Mouse (Mus musculus): ENCODE results near the gene Emp2. TPM values are rescaled to one million over a fixed set of nuclear protein-coding genes. Genes with fewer than 3 reads are reported as not detected.

Gene Emp2
- total and polyA plus RNA-seq, 3 experiments, result 0.09 TPM; not detected in 2

- DNase-seq (ENCODE audit: extremely low read depth), result peak; percentile 49
- no peaks in the 10 kb centered on the region for H3K79me2 ChIP-seq (replicated peaks; ENCODE audit: control insufficient read depth, extremely low read depth, insufficient read depth, poor library complexity, severe bottlenecking)
- H3K4me2 ChIP-seq (ENCODE audit: insufficient read depth, low read depth, poor library complexity, severe bottlenecking), result no peak overlapping the region; the same call in 1 of the 2 replicates
- dilution Hi-C loops (cut with MboI; ENCODE audit: extremely low pct_ligation_motif_present, extremely low pct_unique_long_range_greater_than_20kb, low sequenced_read_pairs) (no loop called here), in situ Hi-C loops (cut with MboI; ENCODE audit: low pct_ligation_motif_present, low pct_unique_long_range_greater_than_20kb, low sequenced_read_pairs) (loop anchor here (10.0 kb wide), 1 partner anchor 200 kb away; no protein-coding TSS in a partner anchor)
- H3K9me3 ChIP-seq (replicated peaks; ENCODE audit: low read length), result no peaks in the 10 kb centered on the region
- H3K4me1 ChIP-seq (ENCODE audit: control insufficient read depth in 1 of 2, insufficient read depth in 2 of 2), result peaks cover 0 to 23% of the 10 kb centered on the region in 2 experiments; a peak in 2 of 4 replicates
- H3K9ac ChIP-seq (ENCODE audit: insufficient read depth, low read depth), result no peak overlapping the region
- H3K36me3 ChIP-seq (replicated peaks in 1 of 2; ENCODE audit: control insufficient read depth in 1 of 2, insufficient read depth in 1 of 2, low read length in 1 of 2), result no peaks in the 10 kb centered on the region
- no peak overlapping the region for H3K4me3 ChIP-seq (replicated peaks in 1 of 3; ENCODE audit: low read depth in 2 of 3, low read length in 2 of 3, poor library complexity in 1 of 3)
- peaks cover 31% of the 10 kb centered on the region for H3K27me3 ChIP-seq (replicated peaks)
- TF ChIP-seq HCFC1 (IDR thresholded peaks at IDR 0.05; ENCODE audit: low read depth, low read length) (no peak), RAD21 (IDR thresholded peaks at IDR 0.05; ENCODE audit: low read depth, low read length) (peak; percentile 31), SMC3 (IDR thresholded peaks at IDR 0.05; ENCODE audit: low read depth, low read length) (peak; percentile 62), CTCF (conservative IDR thresholded peaks at IDR 0.05 in 1 of 2, IDR thresholded peaks at IDR 0.05 in 1 of 2; ENCODE audit: low read depth in 2 of 2, low read length in 2 of 2) (peak; percentile 42 to 76)
- H3K27ac ChIP-seq (ENCODE audit: insufficient read depth, low read depth), result no peak overlapping the region
Observed at GRCm38 (mm10) chr16:10274465-10274864, 39.3 kb downstream of the Emp2 start.

- Histone ChIP-seq H3K27me3 (replicated peaks) (peaks cover 20% of the 10 kb centered on the region), H3K9me3 (replicated peaks; ENCODE audit: low read length) (no peaks in the 10 kb centered on the region), H3K36me3 (replicated peaks in 1 of 2; ENCODE audit: control insufficient read depth in 1 of 2, insufficient read depth in 1 of 2, low read length in 1 of 2) (no peaks in the 10 kb centered on the region), H3K4me2 (ENCODE audit: insufficient read depth, low read depth, poor library complexity, severe bottlenecking) (no peak overlapping the region), H3K79me2 (replicated peaks; ENCODE audit: control insufficient read depth, extremely low read depth, insufficient read depth, poor library complexity, severe bottlenecking) (no peaks in the 10 kb centered on the region), H3K4me1 (ENCODE audit: control insufficient read depth in 1 of 2, insufficient read depth in 2 of 2) (peaks cover 0 to 20% of the 10 kb centered on the region in 2 experiments; a peak in 2 of 4 replicates), H3K9ac (ENCODE audit: insufficient read depth, low read depth) (no peak overlapping the region), H3K4me3 (replicated peaks in 1 of 3; ENCODE audit: low read depth in 2 of 3, low read length in 2 of 3, poor library complexity in 1 of 3) (no peak overlapping the region), H3K27ac (ENCODE audit: insufficient read depth, low read depth) (no peak overlapping the region)
- dilution Hi-C loops (cut with MboI; ENCODE audit: extremely low pct_ligation_motif_present, extremely low pct_unique_long_range_greater_than_20kb, low sequenced_read_pairs) (no loop called here), in situ Hi-C loops (cut with MboI; ENCODE audit: low pct_ligation_motif_present, low pct_unique_long_range_greater_than_20kb, low sequenced_read_pairs) (loop anchor here (10.0 kb wide), 1 partner anchor 197 kb away; no protein-coding TSS in a partner anchor)
- DNase-seq (ENCODE audit: extremely low read depth), result peak; percentile 82
- no peak for TF ChIP-seq CHD2 (IDR thresholded peaks at IDR 0.05; ENCODE audit: low read length)
- TF ChIP-seq E2F4 (IDR thresholded peaks at IDR 0.05; ENCODE audit: insufficient replicate concordance, low read depth, low read length), result no peak
- no peak for TF ChIP-seq USF2 (conservative IDR thresholded peaks at IDR 0.05; ENCODE audit: low read depth, low read length)
- no peak for TF ChIP-seq TCF12 (IDR thresholded peaks at IDR 0.05; ENCODE audit: low read depth, low read length)
- TF ChIP-seq MYC (IDR thresholded peaks at IDR 0.05; ENCODE audit: low read depth, low read length), result no peak
- no peak for TF ChIP-seq CHD1 (IDR thresholded peaks at IDR 0.05; ENCODE audit: low read depth, low read length)
- peak; percentile 84 for TF ChIP-seq SMC3 (IDR thresholded peaks at IDR 0.05; ENCODE audit: low read depth, low read length)
- peak; percentile 25; the same call in 1 of the 2 replicates for TF ChIP-seq ZC3H11A (IDR thresholded peaks at IDR 0.05; ENCODE audit: low read depth, low read length)
- peak; percentile 86 to 91 for TF ChIP-seq CTCF (conservative IDR thresholded peaks at IDR 0.05 in 1 of 2, IDR thresholded peaks at IDR 0.05 in 1 of 2; ENCODE audit: low read depth in 2 of 2, low read length in 2 of 2)
- no peak for TF ChIP-seq MEF2A (IDR thresholded peaks at IDR 0.05; ENCODE audit: borderline replicate concordance, low read depth, low read length)
- TF ChIP-seq RAD21 (IDR thresholded peaks at IDR 0.05; ENCODE audit: low read depth, low read length), result peak; percentile 90
Observed at GRCm38 (mm10) chr16:10272256-10272655, 41.5 kb downstream of the Emp2 start.

GRCm38 (mm10) chr16:10253993-10254392 lies 59.8 kb downstream of the Emp2 start:
- H3K4me2 ChIP-seq (ENCODE audit: insufficient read depth, low read depth, poor library complexity, severe bottlenecking), result no peak overlapping the region
- H3K9me3 ChIP-seq (replicated peaks; ENCODE audit: low read length), result no peaks in the 10 kb centered on the region
- H3K79me2 ChIP-seq (replicated peaks; ENCODE audit: control insufficient read depth, extremely low read depth, insufficient read depth, poor library complexity, severe bottlenecking), result no peaks in the 10 kb centered on the region
- DNase-seq (ENCODE audit: extremely low read depth), result no peak
- TF ChIP-seq NRF1 (IDR thresholded peaks at IDR 0.05; ENCODE audit: low read depth, low read length), result no peak
- TF ChIP-seq PAX5 (IDR thresholded peaks at IDR 0.05; ENCODE audit: low read length), result no peak
- TF ChIP-seq JUN (IDR thresholded peaks at IDR 0.05; ENCODE audit: insufficient read depth, low read depth, low read length), result no peak
- no peak for TF ChIP-seq UBTF (IDR thresholded peaks at IDR 0.05; ENCODE audit: low read depth, low read length)
- no peak for TF ChIP-seq ZC3H11A (IDR thresholded peaks at IDR 0.05; ENCODE audit: low read depth, low read length)
- no peak for TF ChIP-seq ELF1 (IDR thresholded peaks at IDR 0.05; ENCODE audit: low read depth, low read length)
- TF ChIP-seq HCFC1 (IDR thresholded peaks at IDR 0.05; ENCODE audit: low read depth, low read length), result no peak
- TF ChIP-seq MEF2A (IDR thresholded peaks at IDR 0.05; ENCODE audit: borderline replicate concordance, low read depth, low read length), result no peak
- TF ChIP-seq KAT2A (IDR thresholded peaks at IDR 0.05; ENCODE audit: insufficient replicate concordance, low read length), result no peak
- no peak for TF ChIP-seq POLR2A (IDR thresholded peaks at IDR 0.05; ENCODE audit: low read depth, low read length)
- TF ChIP-seq MAX (IDR thresholded peaks at IDR 0.05; ENCODE audit: low read length), result no peak
- no peak for TF ChIP-seq EP300 (IDR thresholded peaks at IDR 0.05; ENCODE audit: low read length)
- TF ChIP-seq USF2 (conservative IDR thresholded peaks at IDR 0.05; ENCODE audit: low read depth, low read length), result no peak
- TF ChIP-seq MAFK (IDR thresholded peaks at IDR 0.05; ENCODE audit: insufficient replicate concordance, low read length), result no peak
- TF ChIP-seq CTCF (conservative IDR thresholded peaks at IDR 0.05 in 1 of 2, IDR thresholded peaks at IDR 0.05 in 1 of 2; ENCODE audit: low read depth in 2 of 2, low read length in 2 of 2), result no peak
- no peaks in the 10 kb centered on the region for H3K36me3 ChIP-seq (replicated peaks in 1 of 2; ENCODE audit: control insufficient read depth in 1 of 2, insufficient read depth in 1 of 2, low read length in 1 of 2)
- H3K4me1 ChIP-seq (ENCODE audit: control insufficient read depth in 1 of 2, insufficient read depth in 2 of 2), result no peaks in the 10 kb centered on the region
- dilution Hi-C loops (cut with MboI; ENCODE audit: extremely low pct_ligation_motif_present, extremely low pct_unique_long_range_greater_than_20kb, low sequenced_read_pairs) (no loop called here), in situ Hi-C loops (cut with MboI; ENCODE audit: low pct_ligation_motif_present, low pct_unique_long_range_greater_than_20kb, low sequenced_read_pairs) (no loop called here)
- H3K27me3 ChIP-seq (replicated peaks), result peaks cover 6% of the 10 kb centered on the region
- H3K4me3 ChIP-seq (replicated peaks in 1 of 3; ENCODE audit: low read depth in 2 of 3, low read length in 2 of 3, poor library complexity in 1 of 3), result no peak overlapping the region
- H3K9ac ChIP-seq (ENCODE audit: insufficient read depth, low read depth), result no peak overlapping the region
- no peak overlapping the region for H3K27ac ChIP-seq (ENCODE audit: insufficient read depth, low read depth)
